Mouse (Mus musculus): ENCODE results near the gene Foxk1.

- TF ChIP-seq CTCF (IDR thresholded peaks at IDR 0.05; ENCODE audit: extremely low read depth, insufficient read length, insufficient replicate concordance, low read depth, low read length): no peak
- no peak for TF ChIP-seq POLR2A (IDR thresholded peaks at IDR 0.05; ENCODE audit: low read depth, low read length)
Measured at GRCm38 (mm10) chr5:142415401-142415800, 14.1 kb downstream of the Foxk1 start.

Data from small intestine, adult 2 months (tissue).